Mouse (Mus musculus): ENCODE data around the gene 1810046K07Rik.

The 1810046K07Rik gene

DNA sequence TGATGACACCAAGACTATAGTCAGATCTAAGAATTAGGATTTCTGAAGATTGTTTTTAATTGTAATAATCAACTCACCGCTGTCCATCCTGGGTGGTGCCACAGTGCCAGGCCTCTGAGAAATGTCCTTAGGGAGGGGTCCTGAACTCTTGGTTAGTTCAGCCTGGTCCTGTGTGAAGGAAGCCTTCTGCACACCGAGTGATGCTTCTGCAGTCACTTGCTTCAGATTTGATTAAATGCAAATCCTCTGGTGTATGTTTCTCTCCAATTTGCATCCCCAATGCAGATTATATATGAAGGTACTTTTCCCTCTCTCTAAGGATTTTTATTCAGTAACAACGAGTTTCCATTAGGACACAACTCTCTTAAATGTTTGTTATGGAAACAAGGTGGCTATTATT is at the start of gene 1810046K07Rik:
Gene 1810046K07Rik (minus strand): TSS at position 187 of the 400 bp plus-strand sequence.
- no peak for DNase-seq (ENCODE audit: extremely low spot score)

DNA sequence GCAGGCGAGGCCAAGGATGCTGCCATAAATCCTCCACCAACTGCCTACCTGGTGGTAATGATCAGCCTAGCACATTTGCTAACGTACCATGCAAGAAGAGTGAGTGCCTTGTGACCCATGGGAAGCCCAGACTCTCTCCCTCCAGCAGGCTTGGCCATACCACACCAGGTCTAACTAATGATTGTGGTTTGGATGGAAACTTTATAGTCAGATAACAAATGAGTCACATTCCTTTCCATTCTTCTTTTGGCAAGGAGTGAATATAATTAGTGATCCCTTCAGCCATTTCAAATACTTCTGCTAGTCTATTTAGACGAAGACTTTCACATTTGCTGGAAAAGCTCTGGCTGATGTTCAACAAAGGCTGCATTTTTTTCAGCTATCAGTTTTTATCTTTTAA is 40.8 kb upstream of the 1810046K07Rik start:
- DNase-seq (ENCODE audit: extremely low spot score), result no peak

DNA sequence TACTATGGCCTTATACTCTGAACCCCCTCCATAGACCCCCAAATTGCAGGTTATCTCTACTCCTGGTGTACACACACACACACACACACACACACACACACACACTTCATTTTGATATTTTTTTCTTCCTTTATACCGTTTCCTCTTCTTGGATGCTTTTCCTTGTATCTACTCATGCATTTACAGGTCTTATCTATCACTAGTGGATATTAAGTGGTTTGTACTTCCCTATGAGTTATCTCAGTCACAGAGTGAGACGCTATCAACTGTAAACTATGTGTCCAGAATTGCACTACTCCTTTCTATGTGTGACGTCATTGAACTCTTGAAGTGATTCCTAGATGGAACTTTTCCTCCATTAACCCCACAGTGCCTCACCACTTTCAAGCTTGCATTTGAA is 38.4 kb upstream of the 1810046K07Rik start:
- no peak for DNase-seq (ENCODE audit: extremely low spot score)

DNA sequence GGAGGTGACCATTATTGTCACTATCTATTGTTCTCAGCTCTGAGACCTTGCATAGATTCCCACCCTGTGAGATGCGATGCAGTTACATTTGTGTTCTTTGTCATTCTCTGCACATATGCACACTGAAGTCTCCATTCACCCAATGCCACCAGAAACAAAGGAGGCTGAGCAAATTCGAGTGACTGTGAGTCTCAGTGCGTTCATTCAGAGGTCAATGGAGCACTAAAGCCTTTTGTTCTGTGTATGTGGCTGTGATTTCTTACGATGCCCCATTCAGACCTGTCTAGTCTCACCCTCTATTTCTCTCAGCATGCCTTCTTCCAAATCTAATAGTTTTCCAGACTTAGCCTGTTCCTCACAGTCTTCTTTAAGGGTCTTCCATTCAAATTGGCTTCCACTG is 35.3 kb upstream of the 1810046K07Rik start:
- peak; percentile 19 for DNase-seq (ENCODE audit: extremely low spot score)

DNA sequence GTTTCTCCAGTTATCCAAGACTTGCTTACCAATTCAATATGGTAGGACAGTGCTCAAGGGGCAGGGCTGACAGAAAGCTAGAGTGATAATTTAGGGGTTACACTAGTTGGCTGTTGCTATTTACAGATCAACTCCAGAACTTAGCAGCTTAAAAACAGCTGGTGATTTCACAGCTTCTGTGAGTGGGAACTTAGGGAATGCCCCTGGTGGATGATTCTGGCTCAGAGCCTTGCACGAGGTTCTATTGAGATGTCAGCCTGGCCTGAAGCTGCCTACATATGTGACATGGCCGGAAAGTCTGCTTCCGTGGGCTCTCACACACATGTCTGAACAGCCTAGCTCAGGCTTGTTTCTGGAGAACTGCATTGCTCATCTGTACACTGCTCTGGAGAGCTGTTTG is 24.8 kb upstream of the 1810046K07Rik start:
- DNase-seq (ENCODE audit: extremely low spot score), result no peak

DNA sequence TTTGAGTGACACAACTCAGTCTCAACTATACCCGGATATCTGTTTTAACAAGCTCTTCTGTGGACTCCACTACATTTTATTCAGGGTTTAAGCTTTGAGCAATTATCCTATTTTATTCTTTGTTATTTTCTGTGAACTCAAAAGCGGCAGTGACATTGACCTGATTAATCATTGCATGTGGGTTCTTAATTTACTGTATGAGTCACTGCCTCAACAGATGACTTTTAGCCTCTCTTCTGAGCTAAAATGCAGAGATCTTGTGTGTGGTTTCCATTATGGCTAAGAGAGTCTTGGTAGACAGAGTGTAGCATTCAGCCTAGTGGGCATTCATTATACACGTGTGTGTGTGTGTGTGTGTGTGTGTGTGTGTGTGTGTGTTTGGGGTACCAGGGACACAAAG is 24.2 kb upstream of the 1810046K07Rik start:
- no peak for DNase-seq (ENCODE audit: extremely low spot score)

DNA sequence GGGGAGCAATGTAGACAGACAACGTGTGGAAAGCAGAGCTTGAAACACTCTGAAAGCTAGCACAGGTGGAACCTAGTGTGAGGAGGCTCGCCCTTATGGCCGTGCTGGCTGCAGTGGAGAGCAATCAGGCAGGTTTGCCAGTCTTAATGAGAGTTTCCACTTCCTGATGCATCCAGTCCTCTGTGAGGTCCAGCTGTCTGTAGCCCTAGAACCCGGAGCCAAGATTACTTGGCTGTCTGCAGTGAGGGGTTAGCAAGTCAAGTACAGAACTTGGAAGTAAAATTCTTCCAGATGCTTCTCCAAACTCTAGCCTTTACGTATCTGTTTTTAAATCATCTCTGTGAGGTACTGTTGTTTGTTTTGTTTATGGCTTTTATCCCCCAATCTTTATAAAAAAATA is 20.7 kb upstream of the 1810046K07Rik start:
- DNase-seq (ENCODE audit: extremely low spot score), result no peak

DNA sequence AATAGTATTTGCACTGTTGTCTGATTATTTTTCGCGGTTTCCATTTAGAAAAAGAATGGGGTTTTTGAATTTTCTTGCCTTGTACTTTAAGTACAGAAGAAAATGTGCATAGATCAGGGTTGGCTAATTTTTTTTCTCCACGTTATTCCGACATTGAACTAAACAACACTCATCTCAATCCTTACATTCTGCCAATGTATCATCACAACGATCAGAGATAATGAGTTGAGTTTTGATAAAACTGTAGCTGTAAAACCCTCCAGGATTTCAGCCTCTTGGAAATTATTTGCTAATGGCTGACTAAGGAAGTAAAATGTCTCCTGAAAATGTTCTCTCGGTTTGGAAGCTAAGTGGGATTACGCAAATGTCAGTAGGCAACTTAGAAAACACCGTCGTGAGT is 17.1 kb upstream of the 1810046K07Rik start:
- no peak for DNase-seq (ENCODE audit: extremely low spot score)

DNA sequence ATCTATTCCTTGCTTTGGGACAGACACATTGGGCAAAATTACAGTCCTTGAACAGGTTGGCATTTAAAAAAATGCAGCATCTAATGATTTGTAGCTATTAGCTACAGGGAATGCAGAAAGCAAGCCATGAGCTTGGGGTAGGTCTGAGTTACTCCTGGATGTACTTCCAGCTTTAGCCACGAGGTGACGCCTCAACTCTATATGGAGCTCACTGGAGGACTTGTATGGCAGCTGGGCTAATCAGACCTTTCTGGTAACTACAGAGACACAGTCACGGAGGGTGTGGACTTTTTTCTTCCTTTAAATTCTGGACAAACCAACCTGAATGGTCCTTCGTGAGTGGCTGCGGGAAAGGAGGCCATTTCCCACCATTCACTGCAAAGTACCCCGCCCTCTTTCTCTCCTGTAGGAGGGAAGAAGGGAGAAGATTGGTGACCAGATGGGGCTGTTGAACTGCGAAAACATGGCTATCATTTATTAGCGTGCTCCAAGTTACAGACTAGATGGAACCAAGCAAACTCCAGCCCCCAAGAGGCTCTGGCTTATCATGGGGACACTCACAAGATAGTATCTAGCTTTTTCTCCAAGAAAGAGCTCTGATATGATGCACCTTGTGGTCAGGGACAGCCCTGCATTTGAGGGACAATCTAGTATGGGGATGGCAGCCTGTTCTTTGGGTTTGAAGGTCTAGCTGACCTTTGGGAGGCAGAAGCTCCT is 6.7 kb upstream of the 1810046K07Rik start:
- peak; percentile 78 for DNase-seq (ENCODE audit: extremely low spot score)

DNA sequence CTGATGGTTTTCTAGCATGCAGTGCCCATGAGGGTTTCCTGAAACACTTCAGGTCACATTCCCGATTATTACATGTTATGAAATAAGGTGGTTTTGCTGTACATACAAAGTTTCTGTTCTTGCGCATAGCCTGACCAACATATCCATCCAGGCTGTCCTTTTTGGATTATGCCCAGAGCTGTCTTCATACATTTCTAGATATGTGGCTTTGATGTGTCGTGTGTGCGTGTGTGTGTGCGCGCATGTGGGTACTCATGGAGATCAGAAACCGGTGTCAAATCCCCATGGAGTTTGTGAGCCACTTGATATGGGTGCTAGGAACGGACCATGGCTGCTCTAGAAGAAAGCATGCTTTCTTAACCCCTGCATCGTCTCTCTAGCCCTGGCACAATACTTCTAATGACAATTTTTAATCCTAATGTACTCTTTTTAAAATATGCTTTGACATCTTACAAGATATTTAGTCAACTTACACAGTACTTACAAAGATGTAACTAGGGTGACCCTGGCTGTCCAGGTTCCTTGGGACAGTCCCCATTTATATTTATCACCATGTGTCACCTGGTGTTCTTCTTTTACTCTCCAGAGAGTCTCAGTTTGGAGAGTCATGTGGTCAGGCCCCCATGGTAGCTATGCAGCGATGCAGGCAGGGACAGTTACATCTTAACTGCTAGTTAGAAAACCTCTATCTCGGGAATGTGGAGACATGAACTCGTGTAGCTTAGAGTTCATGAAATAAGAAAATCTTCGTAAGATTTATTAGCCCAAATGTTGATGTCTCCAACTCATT is 2.9 kb upstream of the 1810046K07Rik start:
- DNase-seq (ENCODE audit: extremely low spot score), result no peak

DNA sequence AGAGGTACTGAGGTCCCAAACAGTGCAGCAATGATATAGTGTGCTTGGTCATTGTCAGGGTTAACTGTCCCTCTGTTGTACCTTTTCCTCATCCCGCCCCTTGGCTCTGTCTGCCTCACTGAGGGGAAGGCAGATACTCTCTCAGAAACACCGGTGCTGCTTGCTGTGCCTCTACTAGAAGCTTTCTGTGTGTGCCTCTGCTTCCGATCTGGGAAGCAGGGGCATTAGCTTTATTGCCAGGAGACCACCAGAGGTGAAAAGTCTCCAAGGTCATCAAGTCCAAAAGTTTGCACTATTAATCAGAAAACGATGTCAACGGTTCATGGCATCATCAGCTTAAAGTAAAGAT is 1.2 kb downstream of the 1810046K07Rik start:
- DNase-seq (ENCODE audit: extremely low spot score), result no peak

DNA sequence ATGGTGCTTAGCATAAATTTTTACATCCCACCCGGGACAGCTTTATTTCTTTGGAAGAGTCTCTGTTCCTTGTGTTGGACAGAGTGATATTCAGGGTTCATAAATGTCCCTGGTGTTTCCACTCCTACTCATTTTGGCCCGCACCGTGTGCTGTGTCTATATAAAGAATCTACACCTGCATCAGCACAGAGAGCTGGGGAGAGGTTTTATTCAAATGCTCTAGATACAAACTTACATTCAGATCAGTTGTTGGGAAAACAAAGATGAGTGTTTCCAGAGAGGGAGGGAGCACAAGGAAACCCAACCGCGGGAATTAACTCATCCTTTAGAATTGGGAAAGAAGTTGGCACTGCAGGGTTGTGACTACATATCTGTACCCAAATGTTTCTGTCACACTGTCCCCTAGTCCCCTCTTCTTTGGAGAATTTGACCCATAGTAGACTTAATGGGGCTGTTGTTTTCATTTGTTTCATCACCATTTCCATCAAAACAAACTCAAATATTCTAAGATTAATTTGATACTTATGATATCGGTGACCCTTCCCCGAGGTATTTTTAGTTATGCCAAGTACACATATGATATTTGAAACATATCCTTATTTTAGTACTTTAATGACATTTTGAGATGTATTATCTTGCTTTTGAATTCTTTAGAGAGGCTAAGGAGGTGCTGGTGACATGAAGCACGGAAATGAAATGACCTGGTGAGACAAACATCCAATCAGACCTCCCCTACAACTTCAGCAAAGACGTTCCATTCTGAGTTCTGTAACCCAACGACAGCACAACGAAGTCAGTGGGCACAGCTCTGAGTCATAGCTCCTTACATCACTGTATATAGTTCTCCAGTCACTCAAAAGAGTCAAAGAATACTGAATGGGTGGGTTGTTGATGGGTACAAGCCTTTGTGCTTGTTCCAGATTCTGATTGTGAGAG is 1.8 kb downstream of the 1810046K07Rik start:
- DNase-seq (ENCODE audit: extremely low spot score), result no peak

DNA sequence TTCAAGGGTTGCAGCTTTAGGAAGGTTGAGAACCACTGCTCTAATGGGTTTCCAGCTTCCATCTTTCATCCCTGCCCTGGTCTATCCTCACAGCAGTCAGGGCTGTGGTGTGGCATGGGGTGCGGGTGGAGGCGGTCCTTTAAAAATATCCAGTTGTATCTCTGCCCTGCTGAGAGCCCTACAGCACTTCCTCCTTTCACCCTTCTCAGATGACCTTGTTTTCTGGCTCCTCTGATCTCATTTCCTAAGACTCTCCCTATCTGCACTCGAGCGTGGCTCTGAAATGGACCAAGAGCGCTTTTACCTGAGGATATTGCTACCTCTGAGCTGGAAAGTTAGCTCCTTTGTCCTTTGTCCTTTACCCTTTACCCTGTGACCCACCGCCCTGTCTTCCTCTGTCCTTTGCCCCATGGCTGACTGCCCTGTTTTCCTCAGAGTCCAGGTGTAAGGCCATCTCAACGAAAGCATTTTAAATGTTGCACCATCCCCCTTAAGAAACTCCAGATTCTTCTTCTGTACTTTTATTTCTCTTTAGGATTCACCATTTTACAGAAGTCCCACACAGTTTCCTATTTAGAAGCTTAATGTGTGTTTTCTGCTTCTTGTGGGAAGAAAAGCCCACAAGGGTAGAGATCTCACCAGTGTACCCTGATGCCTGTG is 4.2 kb downstream of the 1810046K07Rik start:
- no peak for DNase-seq (ENCODE audit: extremely low spot score)

DNA sequence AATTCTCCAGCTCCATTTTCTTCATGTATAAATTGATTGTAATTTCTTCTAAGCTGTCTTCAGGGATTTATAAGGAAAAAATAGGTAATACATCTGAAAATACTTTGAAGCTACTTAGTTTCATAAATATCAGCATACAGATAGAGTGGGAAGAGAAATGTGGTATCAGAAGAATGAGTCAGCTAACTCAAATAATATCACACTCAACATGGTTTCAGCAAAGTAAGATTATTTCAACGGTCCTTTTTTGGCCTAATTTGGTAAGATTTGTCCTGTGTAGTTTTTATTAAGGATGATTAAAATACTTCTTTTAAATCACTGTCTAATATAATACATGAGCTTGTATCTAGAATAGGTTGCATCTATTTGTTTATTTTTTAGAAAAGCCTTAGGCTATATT is 8.6 kb downstream of the 1810046K07Rik start:
- no peak for DNase-seq (ENCODE audit: extremely low spot score)

DNA sequence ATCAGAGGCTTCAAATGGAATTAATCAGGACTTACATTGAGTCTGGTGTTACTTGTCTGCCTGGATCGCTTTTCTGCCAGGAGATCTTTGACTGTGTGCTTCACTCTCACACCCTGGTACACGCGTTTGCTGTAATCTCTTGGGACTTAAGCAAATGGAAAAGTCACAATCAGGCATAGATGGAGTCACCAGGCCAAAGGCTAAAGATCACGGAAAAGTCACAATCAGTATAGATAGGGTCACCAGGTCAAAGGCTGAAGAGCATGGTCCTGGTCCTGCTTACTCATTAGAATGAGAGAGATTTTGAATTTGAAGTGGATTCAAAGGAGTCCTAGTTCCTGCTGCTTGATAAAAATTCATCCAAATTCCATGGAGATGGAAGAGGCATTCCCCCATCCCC is 10.5 kb downstream of the 1810046K07Rik start:
- no peak for DNase-seq (ENCODE audit: extremely low spot score)

DNA sequence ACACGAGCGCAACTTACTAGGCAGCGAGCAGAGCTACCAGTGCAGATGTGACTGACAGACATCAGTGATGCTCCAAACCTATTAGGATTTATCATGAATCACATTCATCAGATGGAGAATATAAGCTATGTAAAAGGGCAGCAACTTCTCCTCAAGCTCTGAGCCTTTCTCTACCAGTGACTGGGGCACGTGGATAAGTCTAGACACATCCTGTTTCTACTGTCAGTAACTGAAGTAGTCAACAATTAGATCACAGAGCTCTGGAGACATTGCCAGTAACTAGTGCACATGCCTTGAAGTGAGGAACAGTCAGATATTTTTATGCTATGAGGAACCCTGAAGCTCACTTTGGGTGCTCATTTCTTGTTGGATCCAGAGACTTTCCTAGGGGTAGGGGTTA is 11.4 kb downstream of the 1810046K07Rik start:
- DNase-seq (ENCODE audit: extremely low spot score), result no peak

DNA sequence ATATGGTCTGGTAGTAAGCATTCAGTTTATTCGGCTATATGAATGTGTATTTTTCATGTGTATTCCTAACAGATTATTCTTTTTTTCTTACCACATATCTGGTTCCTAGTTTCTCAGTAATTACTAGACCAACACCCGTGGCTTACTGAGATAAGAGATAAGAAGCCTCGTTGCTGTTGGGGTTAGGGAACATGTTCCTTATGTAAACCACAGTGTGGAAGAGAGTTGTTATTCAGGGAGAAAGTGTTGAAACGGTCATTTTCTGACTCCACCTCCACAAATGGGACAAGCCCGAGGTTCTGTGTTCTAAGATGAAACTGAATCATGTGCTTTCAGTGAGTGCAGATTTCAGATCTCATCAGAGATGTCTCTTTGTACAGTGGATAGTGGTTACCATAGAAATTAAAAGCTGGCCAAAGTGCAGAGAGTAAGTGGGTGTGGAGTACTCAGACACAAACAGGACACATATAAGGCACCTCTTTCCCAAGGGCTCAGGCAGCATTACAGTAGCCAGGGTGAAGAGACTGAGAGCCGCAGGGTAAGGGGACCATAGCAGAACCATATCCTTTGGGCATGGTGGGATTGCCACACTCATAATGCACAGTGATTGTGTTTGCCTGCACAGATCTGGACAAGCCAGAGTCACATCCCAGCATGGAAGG is 13.2 kb downstream of the 1810046K07Rik start:
- no peak for DNase-seq (ENCODE audit: extremely low spot score)

DNA sequence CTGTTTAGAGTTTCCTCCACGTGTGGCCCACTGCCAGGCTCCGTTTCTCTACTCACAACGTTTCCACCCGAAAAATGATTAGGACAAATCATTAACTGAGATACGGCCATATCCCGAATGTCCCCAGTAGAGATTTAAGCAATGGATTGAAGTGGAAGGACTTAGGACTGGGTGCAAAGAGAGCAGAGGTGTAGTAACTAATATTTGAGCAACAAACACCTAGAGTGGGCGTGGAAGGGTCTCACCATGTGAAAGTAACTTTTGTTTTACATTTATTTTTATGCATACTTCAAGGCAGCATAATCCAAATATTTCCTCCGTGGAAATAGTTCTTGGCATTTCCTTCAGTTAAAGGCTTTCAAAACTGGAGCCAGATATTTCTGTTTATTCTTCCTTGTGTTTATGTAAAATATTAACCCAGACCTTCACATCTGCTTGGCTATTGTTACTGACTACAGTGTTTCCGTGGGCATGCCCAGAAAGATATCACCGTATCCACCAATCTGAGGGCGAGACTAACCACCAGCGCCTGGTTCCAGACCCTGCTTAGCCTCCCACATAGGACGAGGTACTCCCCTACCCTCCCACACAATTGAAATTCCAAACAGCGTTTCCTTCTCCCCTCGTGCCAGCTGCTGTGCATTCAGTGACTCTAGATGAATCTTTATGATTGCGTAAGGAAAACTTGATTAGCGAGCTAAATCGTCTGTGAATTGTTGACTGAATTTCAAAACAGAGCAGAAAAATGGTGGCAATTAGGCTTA is 16.0 kb downstream of the 1810046K07Rik start:
- no peak for DNase-seq (ENCODE audit: extremely low spot score)

DNA sequence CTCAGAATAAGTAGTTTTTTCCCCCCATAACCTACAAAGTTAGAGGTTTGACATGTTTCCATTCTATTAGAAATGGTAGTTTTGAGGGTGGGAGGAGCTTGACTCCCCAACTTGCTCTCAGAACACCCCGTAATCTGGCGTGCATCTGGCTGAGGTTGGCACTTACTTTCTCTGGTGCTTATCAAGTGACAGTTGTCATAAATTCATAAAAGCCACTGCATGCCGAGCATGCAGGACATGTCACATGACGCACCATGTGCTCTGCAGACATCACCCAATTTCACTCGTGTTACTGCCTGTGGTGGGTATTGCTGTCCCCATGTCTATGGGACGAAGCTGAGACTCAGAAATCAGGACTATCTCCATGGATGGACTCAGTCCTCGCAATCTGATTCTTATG is 18.2 kb downstream of the 1810046K07Rik start:
- DNase-seq (ENCODE audit: extremely low spot score), result no peak

DNA sequence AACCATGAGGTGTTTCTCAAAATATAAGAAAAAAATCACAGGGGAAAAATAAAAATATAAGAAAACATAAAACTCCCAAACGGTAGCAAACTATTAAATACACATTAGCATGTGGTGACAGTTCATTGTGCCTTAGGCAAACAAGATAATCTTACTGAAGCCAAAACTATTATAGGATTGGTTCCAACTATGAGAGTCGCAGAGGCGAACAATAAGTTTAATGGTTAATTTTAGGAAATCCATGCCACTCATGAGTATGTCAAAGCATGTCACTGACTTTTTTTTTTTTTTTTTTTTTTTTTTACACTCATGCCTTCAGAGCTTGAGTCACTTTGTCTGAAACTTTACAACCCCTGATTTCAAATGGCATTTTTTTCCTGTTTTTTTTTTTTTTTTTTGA is 22.4 kb downstream of the 1810046K07Rik start:
- no peak for DNase-seq (ENCODE audit: extremely low spot score)

DNA sequence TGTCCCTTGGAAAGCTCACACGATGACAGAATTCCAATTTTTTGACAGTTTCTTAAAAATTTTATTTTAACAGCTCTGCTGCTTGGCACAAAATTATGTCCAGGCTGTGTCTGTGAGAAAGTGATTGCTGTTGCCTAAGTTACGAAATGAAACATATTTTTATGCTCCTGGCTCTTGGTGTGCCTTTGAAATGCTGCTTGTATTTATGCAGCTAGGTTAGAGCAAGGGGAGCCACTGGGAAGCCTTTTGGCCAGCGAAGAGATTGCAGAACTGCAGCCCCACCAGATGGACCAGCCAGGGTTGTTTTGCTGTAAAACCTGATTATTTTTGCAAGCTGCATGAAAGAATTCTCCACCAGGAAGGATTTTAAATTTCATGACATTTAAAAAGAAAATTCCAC is 23.6 kb downstream of the 1810046K07Rik start:
- DNase-seq (ENCODE audit: extremely low spot score), result no peak
